9 mouse cellular contexts compared by ENCODE assay signal in genomic region chr16:96852383-96852782, GRCm38 (mm10).
DNase-seq lines count a peak whose midpoint lies in the region; ATAC-seq and TF ChIP-seq lines count a peak whose summit lies in the region.
"Had no signal": no experiment of that assay in that cellular context is flagged by ENCODE, and none has a peak within 500 bp of the region (broad histone marks: within the 10 kb centered on the region; RNA-seq: fewer than 3 reads in every experiment).

No protein-coding gene starts in this region.

- TF ChIP-seq CTCF in lung, adult 2 months (IDR thresholded peaks at IDR 0.05; ENCODE audit: insufficient read depth, low read length): peak; percentile 46
- TF ChIP-seq CTCF in hindbrain, postnatal 0 days (IDR thresholded peaks at IDR 0.05; ENCODE audit: low read depth): peak; percentile 73

- no peaks in the 10 kb centered on the region for H3K27me3 ChIP-seq in hindbrain, postnatal 0 days (ENCODE audit: insufficient read depth, low read length)
- no peaks in the 10 kb centered on the region for H3K27me3 ChIP-seq in stomach, embryonic 14.5 days (ENCODE audit: control insufficient read depth, insufficient read depth, low read length)

- no peak overlapping the region for H3K9ac ChIP-seq in hindbrain, postnatal 0 days (replicated peaks; ENCODE audit: low read length)
- no peak overlapping the region for H3K9ac ChIP-seq in stomach, embryonic 14.5 days (replicated peaks; ENCODE audit: low read depth, low read length)

- DNase-seq in lung, adult 2 months: no peak
- no peak for DNase-seq in lung, postnatal 4 days
- DNase-seq in ZHBTc4 (ENCODE audit: low read depth, low spot score): peak; percentile 64
- peak; percentile 29 to 67 for DNase-seq in cerebellum, postnatal 25 days
- peak; percentile 66 for DNase-seq in hindbrain, postnatal 0 days (ENCODE audit: low spot score)
- peak; percentile 21 for DNase-seq in lung, postnatal 14 days
- no peak for DNase-seq in gastrocnemius, postnatal 4 days (ENCODE audit: low spot score in 2 of 2)

- H3K4me1 ChIP-seq in lung, adult 2 months (ENCODE audit: control insufficient read depth, insufficient read depth, low read length): no peaks in the 10 kb centered on the region
- no peaks in the 10 kb centered on the region for H3K4me1 ChIP-seq in hindbrain, postnatal 0 days (ENCODE audit: insufficient read depth, low read length)
- H3K4me1 ChIP-seq in stomach, embryonic 14.5 days (ENCODE audit: control insufficient read depth, insufficient read depth, low read length): no peaks in the 10 kb centered on the region

- no peak overlapping the region for H3K27ac ChIP-seq in hindbrain, postnatal 0 days
- no peak overlapping the region for H3K27ac ChIP-seq in stomach, embryonic 14.5 days (ENCODE audit: low read length)
- H3K27ac ChIP-seq: macrophage had no signal

- ATAC-seq in hindbrain, postnatal 0 days: peak; percentile 65
- 0 out of 2 replicates have a peak, but pooled peaks have one; percentile 14 for ATAC-seq in stomach, embryonic 14.5 days (ENCODE audit: insufficient number of reproducible peaks, insufficient read depth, low FRiP score, low read depth)

- no peaks in the 10 kb centered on the region for H3K36me3 ChIP-seq in hindbrain, postnatal 0 days (ENCODE audit: insufficient read depth, low read length)
- H3K36me3 ChIP-seq in stomach, embryonic 14.5 days (ENCODE audit: control insufficient read depth, insufficient read depth, low read length): no peaks in the 10 kb centered on the region

- TF ChIP-seq POLR2A in lung, adult 2 months (IDR thresholded peaks at IDR 0.05; ENCODE audit: borderline replicate concordance, extremely low read depth, low read depth, low read length): no peak

- H3K9me3 ChIP-seq in hindbrain, postnatal 0 days (ENCODE audit: low read length): no peaks in the 10 kb centered on the region
- H3K9me3 ChIP-seq in stomach, embryonic 14.5 days (ENCODE audit: control insufficient read depth, low read depth, low read length): no peaks in the 10 kb centered on the region

- H3K4me3 ChIP-seq in lung, adult 2 months (replicated peaks; ENCODE audit: extremely low read depth, low read depth, low read length): no peak overlapping the region
- no peak overlapping the region for H3K4me3 ChIP-seq in hindbrain, postnatal 0 days (ENCODE audit: low read length)
- H3K4me3 ChIP-seq in stomach, embryonic 14.5 days (ENCODE audit: low read depth, low read length): no peak overlapping the region

- whole genome bisulfite sequencing in lung, adult 2 months: 24% methylated on average over 4 of the region's 4 CpGs
- WGBS in hindbrain, postnatal 0 days: 25% methylated on average over 4 of the region's 4 CpGs
- whole genome bisulfite sequencing in stomach, embryonic 14.5 days: 18% methylated on average over 4 of the region's 4 CpGs

- no peak overlapping the region for H3K4me2 ChIP-seq in hindbrain, postnatal 0 days (ENCODE audit: low read depth, low read length)
- H3K4me2 ChIP-seq in stomach, embryonic 14.5 days (replicated peaks; ENCODE audit: low read depth, low read length): no peak overlapping the region

Comparison
In these comparisons a context has a peak if more than half of its experiments do, and no peak if none do; other contexts are left out.
1. DNase-seq: peak in ZHBTc4 (single experiment), cerebellum, postnatal 25 days (2 of 2), hindbrain, postnatal 0 days (single experiment) and lung, postnatal 14 days (single experiment); none in lung, adult 2 months (single experiment), lung, postnatal 4 days (0 of 2) and gastrocnemius, postnatal 4 days (0 of 2).